Comparison of ENCODE assay signal across 15 mouse cellular contexts in genomic region chr9:122242856-122243255, GRCm38 (mm10). TPM values are rescaled to one million over a fixed set of nuclear protein-coding genes. Genes with fewer than 3 reads are reported as not detected.
A peak's percentile ranks its signal among the peaks of the same experiment; 100 is the strongest.
DNase-seq lines count a peak whose midpoint lies in the region; ATAC-seq and TF ChIP-seq lines count a peak whose summit lies in the region.
"Had no signal": no experiment of that assay in that cellular context is flagged by ENCODE, and none has a peak within 500 bp of the region (broad histone marks: within the 10 kb centered on the region; RNA-seq: fewer than 3 reads in every experiment).

No protein-coding gene starts in this region.

- 28% methylated on average over 7 of the region's 7 CpGs for WGBS in hindbrain, embryonic 10.5 days
- 31% methylated on average over 7 of the region's 7 CpGs for WGBS in hindbrain, embryonic 16.5 days
- WGBS in thymus, adult 2 months = 22% methylated on average over 7 of the region's 7 CpGs
- 9% methylated on average over 7 of the region's 7 CpGs for WGBS in limb, embryonic 12.5 days

- no peak overlapping the region for H3K9ac ChIP-seq in hindbrain, embryonic 16.5 days (ENCODE audit: low read depth, low read length)
- H3K9ac ChIP-seq in limb, embryonic 12.5 days (replicated peaks) = no peak overlapping the region
- H3K9ac ChIP-seq: liver, embryonic 12.5 days had no signal

- TF ChIP-seq CTCF in thymus, adult 2 months (IDR thresholded peaks at IDR 0.05; ENCODE audit: borderline replicate concordance, control insufficient read depth, extremely low read depth, insufficient read depth, low read length, poor library complexity) = no peak

- H3K4me3 ChIP-seq in hindbrain, embryonic 10.5 days = no peak overlapping the region
- H3K4me3 ChIP-seq in hindbrain, embryonic 16.5 days (ENCODE audit: low read length) = no peak overlapping the region
- no peak overlapping the region for H3K4me3 ChIP-seq in thymus, adult 2 months (ENCODE audit: control insufficient read depth, insufficient read depth, low read length)
- no peak overlapping the region for H3K4me3 ChIP-seq in limb, embryonic 12.5 days (replicated peaks)
- H3K4me3 ChIP-seq: forebrain, embryonic 10.5 days; liver, embryonic 12.5 days had no signal

- TF ChIP-seq POLR2A in thymus, adult 2 months (IDR thresholded peaks at IDR 0.05; ENCODE audit: control insufficient read depth, extremely low read depth, insufficient read depth, low read length, poor library complexity) = no peak

- H3K27ac ChIP-seq in hindbrain, embryonic 10.5 days = no peak overlapping the region
- H3K27ac ChIP-seq in hindbrain, embryonic 16.5 days (ENCODE audit: low read depth, low read length) = no peak overlapping the region
- no peak overlapping the region for H3K27ac ChIP-seq in thymus, adult 2 months (ENCODE audit: control insufficient read depth, insufficient read depth, low read length)
- peak overlapping the region; percentile 56; the same call in 1 of the 2 replicates for H3K27ac ChIP-seq in limb, embryonic 12.5 days
- H3K27ac ChIP-seq: forebrain, embryonic 10.5 days; liver, embryonic 12.5 days had no signal

- no peaks in the 10 kb centered on the region for H3K9me3 ChIP-seq in hindbrain, embryonic 10.5 days
- no peaks in the 10 kb centered on the region for H3K9me3 ChIP-seq in hindbrain, embryonic 16.5 days (ENCODE audit: control insufficient read depth, low read length)
- no peaks in the 10 kb centered on the region for H3K9me3 ChIP-seq in limb, embryonic 12.5 days
- H3K9me3 ChIP-seq: forebrain, embryonic 10.5 days; liver, embryonic 12.5 days had no signal

- ATAC-seq in hindbrain, embryonic 16.5 days = no peak
- ATAC-seq in limb, embryonic 12.5 days (ENCODE audit: insufficient number of reproducible peaks, insufficient read depth, low FRiP score, low TSS enrichment, low read depth) = no peak
- ATAC-seq in frontal cortex, adult (ENCODE audit: low TSS enrichment) = no peak
- ATAC-seq in megakaryocyte progenitor cell, adult 5-6 weeks (replicated peaks; ENCODE audit: poor library complexity) = no peak
- ATAC-seq: liver, embryonic 12.5 days; Patski had no signal

- H3K4me1 ChIP-seq in hindbrain, embryonic 10.5 days (replicated peaks) = peaks cover 36% of the 10 kb centered on the region
- H3K4me1 ChIP-seq in hindbrain, embryonic 16.5 days (ENCODE audit: control insufficient read depth, insufficient read depth, low read depth, low read length) = peaks cover 4% of the 10 kb centered on the region
- H3K4me1 ChIP-seq in thymus, adult 2 months (replicated peaks; ENCODE audit: control insufficient read depth, insufficient read depth, low read length) = peaks cover 27% of the 10 kb centered on the region
- H3K4me1 ChIP-seq in limb, embryonic 12.5 days (replicated peaks) = peaks cover 18% of the 10 kb centered on the region
- H3K4me1 ChIP-seq: liver, embryonic 12.5 days had no signal

- peaks cover 20% of the 10 kb centered on the region for H3K27me3 ChIP-seq in hindbrain, embryonic 10.5 days (ENCODE audit: insufficient read depth, poor library complexity, severe bottlenecking)
- no peaks in the 10 kb centered on the region for H3K27me3 ChIP-seq in hindbrain, embryonic 16.5 days (replicated peaks; ENCODE audit: control insufficient read depth, insufficient read depth, low read length)
- H3K27me3 ChIP-seq in thymus, adult 2 months (ENCODE audit: control insufficient read depth, insufficient read depth, low read length) = no peaks in the 10 kb centered on the region
- no peaks in the 10 kb centered on the region for H3K27me3 ChIP-seq in limb, embryonic 12.5 days
- H3K27me3 ChIP-seq: liver, embryonic 12.5 days; Patski had no signal

- no peaks in the 10 kb centered on the region; the same call in none of the 2 replicates for H3K36me3 ChIP-seq in hindbrain, embryonic 10.5 days
- H3K36me3 ChIP-seq in hindbrain, embryonic 16.5 days (ENCODE audit: control insufficient read depth, insufficient read depth, low read length) = 0 out of 2 replicates have a peak, but pooled peaks cover 6% of the 10 kb centered on the region
- no peaks in the 10 kb centered on the region for H3K36me3 ChIP-seq in thymus, adult 2 months (ENCODE audit: control insufficient read depth, insufficient read depth, low read length)
- H3K36me3 ChIP-seq in limb, embryonic 12.5 days = peaks cover 3% of the 10 kb centered on the region; the same call in 1 of the 2 replicates
- H3K36me3 ChIP-seq: liver, embryonic 12.5 days had no signal

- H3K4me2 ChIP-seq in hindbrain, embryonic 16.5 days (ENCODE audit: low read length) = no peak overlapping the region
- H3K4me2 ChIP-seq in limb, embryonic 12.5 days = peak overlapping the region; percentile 13; the same call in 1 of the 2 replicates
- H3K4me2 ChIP-seq: liver, embryonic 12.5 days had no signal

- DNase-seq in hindbrain, embryonic 10.5 days (ENCODE audit: low spot score) = peak; percentile 20
- peak; percentile 47 for DNase-seq in thymus, postnatal 25 days
- no peak for DNase-seq in thymus, adult 2 months
- DNase-seq in natural killer cell, adult 2 months (ENCODE audit: low spot score in 2 of 2) = no peak
- DNase-seq: adrenal gland, adult 2 months; gastrocnemius, postnatal 10 days; layer of hippocampus, postnatal 36 days; spleen, adult 18-20 months had no signal

RNA-seq across cellular contexts. Expression of gene Ano10, which starts 51.4 kb away (rescaled TPM):
- polyA plus RNA-seq in hindbrain, embryonic 10.5 days (2016; fragmentation: Nextera tagmentation; extraction: Ambion mirVana) = 38.2 and 46.9 TPM in 2 replicates
- 41.8 and 43.6 TPM in 2 replicates for polyA plus RNA-seq in hindbrain, embryonic 16.5 days (2015; fragmentation: Nextera tagmentation; extraction: Ambion mirVana)
- polyA plus RNA-seq in thymus, adult 2 months (2012; rRNA removed) = 30.9 and 41.3 TPM in 2 replicates
- polyA plus RNA-seq in limb, embryonic 12.5 days (2016; fragmentation: Nextera tagmentation; extraction: Ambion mirVana) = 31.8 and 33.1 TPM in 2 replicates
- 15.9 and 18.9 TPM in 2 replicates for total RNA-seq in megakaryocyte progenitor cell, adult 5-6 weeks (2015)
- 13.3 and 13.9 TPM in 2 replicates for total RNA-seq in megakaryocyte progenitor cell, adult 5-6 weeks (2017)

Comparison
In these comparisons a context has a peak if more than half of its experiments do, and no peak if none do; other contexts are left out.
1. DNase-seq: peak in hindbrain, embryonic 10.5 days (single experiment) and thymus, postnatal 25 days (single experiment); none in thymus, adult 2 months (single experiment) and natural killer cell, adult 2 months (0 of 2).